Mouse (Mus musculus): ENCODE data around the gene Pitpnc1.

The Pitpnc1 gene

DNA sequence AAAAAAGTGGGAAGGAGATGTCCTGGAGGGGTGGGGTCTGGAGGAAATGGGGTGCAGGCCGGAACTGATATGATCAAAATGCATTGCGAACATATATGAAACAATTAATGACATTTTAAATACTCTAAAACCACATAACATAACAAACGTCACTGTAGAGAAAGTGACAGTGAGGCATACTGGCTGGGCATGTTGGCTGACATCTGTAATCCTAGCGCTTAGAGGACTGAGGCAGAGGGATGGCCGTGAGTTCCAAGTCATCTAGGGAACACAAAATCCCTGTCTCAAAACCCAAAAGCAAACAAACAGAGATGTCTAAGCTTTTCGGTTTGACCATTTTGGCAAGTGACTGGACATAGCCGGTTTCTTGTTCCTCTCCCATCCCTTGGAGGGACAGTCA, 59.7 kb downstream of the Pitpnc1 start:
- in situ Hi-C loops (cut with MboI; ENCODE audit: unreplicated experiment in 2 of 2) = no loop called here

DNA sequence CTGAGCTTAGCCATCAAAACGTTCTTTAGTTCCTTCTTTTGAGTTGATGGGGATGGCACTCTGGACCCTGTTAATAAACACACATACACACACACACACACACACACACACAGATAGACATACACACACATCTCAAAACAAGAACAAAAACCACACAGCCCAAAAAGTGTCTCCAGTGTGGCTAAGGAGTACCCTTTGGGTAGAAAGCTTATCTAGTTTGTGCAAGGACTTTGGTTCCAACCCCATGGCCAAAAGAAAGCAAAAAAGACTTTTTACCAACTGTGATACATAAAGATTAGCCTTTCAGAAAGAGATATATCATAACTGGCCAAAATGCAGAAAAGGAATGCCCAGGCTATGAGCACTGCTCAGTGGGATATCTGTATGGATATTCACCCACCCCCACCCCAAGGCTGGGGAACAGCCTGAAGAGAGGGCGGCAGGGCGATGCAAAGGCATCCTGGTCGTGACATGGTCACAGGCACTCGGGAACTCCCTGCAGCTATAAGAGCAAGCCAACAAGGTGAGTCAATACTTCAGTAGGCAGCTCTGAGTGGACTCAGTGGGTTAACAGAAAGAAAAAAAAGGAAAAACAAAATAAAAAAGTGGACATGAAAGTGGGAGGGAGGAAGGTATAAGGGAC, 60.3 kb downstream of the Pitpnc1 start:
- in situ Hi-C loops (cut with MboI; ENCODE audit: unreplicated experiment in 2 of 2) = no loop called here

DNA sequence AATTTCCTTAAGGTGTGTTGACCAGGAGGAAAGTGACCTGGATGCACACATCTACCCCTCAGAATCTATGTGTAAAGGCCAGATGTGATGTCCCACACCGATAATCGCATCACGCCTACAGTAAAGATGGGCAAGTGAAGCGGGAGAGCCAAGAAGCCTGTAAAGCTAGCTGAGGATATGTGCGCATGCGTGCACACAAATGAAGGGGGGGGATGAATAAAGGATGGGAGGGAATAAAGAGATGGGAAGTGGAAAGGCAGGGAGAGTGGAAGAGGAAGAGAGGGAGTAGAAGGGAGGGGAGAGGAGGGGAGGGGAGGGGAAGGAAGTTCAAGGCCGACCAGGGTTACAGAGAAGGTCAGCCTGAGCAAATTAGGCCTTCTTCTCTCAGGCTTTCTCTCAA, 61.6 kb downstream of the Pitpnc1 start:
- in situ Hi-C loops (cut with MboI; ENCODE audit: unreplicated experiment in 2 of 2) = no loop called here

DNA sequence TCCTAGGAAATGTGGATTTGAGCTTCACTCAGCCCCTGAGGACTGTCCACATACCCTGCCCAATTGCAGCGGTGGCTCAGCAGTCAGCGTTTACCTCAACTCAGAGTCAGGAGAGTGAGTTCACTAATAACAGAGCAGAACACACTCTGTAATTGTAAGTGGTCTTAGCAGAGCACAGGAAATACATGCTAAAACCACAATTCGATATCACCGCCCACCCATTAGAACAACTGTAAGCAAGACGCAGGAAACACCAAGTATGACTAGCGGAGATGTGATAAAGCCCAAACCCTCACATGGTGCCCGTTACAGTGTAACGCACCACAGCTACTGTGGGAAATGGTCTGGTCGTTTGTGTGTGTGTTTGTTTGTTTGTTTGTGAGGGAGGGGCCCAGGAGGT, 62.8 kb downstream of the Pitpnc1 start:
- in situ Hi-C loops (cut with MboI; ENCODE audit: unreplicated experiment in 2 of 2) = no loop called here

DNA sequence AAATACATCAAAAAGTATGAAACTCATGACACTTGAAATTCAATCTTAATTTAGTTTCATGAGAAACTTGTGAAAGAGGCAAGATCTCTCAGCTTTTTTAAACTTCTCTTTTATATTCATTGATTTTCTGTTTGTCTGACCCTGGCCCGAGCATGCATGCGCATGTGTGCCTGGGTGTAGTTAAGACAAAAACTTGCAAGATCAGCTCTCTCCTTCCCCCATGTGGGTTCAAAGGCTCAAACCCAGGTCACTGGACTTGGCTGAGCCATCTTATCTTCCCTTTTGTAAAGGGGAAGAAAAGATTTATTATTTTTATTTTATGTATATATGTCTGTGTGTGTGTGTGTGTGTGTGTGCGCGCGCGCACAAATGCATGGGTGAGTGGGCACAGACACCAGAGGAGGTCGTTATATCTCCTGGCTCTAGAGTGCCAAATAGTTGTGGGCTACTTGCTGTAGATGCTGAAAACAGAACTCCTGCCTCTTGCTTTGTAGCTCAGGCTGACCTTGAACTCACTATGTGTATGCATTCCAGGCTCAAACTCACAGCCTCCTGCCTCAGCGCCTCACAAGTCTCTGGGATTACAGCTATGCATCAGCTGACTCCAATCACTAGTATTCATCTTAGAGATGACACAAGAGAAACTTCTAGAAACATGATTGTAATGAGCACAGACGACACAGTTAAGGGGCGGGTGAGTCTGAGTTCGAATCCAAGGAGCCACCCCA, 64.7 kb downstream of the Pitpnc1 start:
- in situ Hi-C loops (cut with MboI; ENCODE audit: unreplicated experiment in 2 of 2) = no loop called here

DNA sequence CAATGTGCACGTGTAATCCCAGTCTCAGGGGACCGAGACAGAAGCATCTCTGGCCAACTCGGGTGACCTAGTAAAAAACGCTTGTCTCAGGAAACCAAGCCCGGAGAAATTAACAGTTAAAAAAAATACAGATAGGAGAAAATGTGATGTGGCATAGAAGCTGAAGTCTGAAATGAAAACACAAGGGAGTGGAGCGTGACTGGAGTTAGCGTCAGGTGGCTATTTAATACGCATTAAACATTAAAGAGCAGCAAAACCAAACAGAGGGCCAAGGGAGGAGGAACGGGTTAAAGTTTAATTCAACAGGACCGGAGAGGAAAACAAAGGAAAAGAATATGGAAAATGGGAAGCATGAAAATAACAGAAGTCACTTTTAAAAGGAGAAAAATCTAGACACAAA, 67.2 kb downstream of the Pitpnc1 start:
- in situ Hi-C loops (cut with MboI; ENCODE audit: unreplicated experiment in 2 of 2) = no loop called here

DNA sequence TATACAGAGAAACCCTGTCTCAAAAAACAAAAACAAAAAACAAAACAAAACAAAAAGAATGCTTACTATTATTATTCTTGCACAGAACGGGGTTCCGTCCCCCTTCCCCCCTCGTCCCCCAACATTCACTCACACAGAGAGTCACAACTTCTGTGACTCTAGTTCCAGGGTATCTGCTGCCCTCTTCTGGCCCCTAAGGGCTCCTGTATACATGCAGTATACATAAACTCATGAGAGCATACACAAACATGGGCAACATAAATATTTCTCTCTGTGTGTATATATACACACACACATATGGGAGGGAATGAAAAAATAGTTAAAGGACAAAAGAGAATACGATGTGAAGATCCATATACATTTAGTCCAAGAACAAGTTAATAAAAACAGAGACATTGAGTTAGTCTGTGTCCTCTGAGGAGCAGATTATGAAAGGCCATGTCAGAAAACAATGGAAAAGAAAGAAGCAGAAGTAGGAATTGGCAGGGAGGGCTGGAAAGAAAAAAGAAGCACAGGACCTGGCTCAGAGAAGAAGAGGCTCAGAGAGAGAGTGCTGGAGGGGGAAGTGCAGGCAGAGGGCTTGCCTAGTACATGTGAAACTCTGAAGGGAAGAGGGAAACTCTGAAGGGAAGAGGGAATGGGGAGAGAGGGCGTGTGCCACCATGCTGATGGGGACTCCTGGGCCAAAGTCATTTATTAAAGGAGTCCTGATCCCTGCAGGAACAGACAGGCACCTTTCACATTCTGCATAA, 68.5 kb downstream of the Pitpnc1 start:
- in situ Hi-C loops (cut with MboI; ENCODE audit: unreplicated experiment in 2 of 2) = no loop called here

DNA sequence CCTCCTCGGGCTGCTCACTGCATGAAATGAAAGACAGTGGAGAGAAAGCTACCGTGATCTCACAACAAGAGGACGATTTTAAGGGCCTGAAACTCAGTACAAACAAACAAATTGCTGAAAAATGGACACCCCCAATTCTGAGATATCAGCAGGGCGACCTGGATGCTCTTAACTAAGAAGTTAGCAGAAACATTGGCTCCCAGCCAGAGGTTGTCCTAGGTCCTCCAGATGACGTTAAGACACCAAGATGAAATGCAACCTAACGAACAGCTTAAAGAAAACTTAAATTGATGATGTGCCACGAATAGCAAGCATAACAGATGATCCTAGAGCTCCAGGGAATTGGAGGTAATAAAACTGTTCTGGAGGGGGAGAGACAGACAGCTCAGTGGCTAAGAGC, 69.7 kb downstream of the Pitpnc1 start:
- in situ Hi-C loops (cut with MboI; ENCODE audit: unreplicated experiment in 2 of 2) = no loop called here

DNA sequence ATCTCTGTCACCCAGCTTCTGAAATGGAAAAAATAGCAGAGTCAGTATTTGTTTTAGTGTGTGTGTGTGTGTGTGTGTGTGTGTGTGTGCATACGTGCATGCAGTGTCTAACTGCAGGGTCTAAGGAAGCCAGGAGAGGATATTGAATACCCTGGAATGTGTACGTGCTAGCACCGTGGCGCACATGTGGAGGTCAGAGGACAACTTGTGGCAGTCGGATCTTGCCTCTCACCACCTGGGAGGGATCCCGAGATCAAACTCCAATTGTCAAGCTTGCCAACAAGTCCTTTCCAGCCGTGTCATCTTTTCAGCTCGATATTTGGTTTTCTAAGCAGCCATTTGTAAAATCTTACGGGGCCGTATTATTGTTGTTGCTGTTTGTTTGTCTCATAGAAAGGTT, 70.5 kb downstream of the Pitpnc1 start:
- in situ Hi-C loops (cut with MboI; ENCODE audit: unreplicated experiment in 2 of 2) = no loop called here

DNA sequence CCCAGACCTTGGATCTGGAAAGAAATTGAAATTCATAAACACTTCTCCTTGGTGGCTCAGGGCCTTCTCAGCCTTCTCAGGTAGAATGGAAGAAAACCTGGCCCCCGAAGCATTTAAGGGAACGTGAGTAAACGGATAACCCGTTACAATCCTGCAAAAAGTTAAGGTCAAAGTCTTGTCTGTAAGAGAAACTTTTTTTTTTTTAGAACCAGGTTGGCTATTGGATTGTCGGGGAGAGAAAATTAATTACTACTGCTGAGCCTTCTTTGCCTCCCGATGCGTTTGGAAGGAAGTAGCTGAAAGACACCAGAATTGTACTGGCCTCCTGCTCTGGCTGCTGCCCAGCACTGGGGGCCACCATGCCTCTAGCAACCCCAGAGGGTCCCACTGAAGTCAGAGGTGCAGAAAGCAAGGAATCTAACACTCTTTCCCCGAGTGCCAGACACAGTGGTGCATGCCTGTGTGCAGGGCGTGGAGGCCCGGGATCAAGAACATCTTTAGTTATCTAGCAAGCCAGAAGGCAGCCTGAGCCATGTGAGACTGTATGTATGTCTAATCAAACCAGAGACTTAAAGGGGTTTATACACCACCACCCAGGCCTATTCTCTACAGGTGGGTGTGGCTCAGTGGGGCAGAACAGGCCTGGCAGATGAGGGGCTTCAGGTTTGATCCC, 73.0 kb downstream of the Pitpnc1 start:
- in situ Hi-C loops (cut with MboI; ENCODE audit: unreplicated experiment in 2 of 2) = no loop called here

DNA sequence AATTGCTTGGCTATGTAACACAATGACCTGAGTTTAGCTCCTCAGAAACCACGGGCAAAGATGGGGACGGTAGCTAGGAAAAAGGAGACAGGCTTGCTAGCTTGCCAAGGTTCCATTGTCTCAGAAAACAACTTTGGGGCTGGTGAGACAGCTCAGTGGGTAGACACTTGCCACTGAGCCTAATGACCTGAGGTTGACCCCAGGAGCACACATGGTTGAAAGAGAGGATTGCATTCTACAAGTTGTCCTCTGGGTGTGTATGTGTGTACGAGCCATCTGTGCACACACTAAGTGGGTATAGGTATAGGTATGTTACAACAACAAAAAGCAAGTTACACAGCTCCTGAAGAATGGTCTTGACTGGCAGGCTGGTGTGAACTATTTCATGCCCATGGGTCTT, 76.3 kb downstream of the Pitpnc1 start:
- in situ Hi-C loops (cut with MboI; ENCODE audit: unreplicated experiment in 2 of 2) = no loop called here

DNA sequence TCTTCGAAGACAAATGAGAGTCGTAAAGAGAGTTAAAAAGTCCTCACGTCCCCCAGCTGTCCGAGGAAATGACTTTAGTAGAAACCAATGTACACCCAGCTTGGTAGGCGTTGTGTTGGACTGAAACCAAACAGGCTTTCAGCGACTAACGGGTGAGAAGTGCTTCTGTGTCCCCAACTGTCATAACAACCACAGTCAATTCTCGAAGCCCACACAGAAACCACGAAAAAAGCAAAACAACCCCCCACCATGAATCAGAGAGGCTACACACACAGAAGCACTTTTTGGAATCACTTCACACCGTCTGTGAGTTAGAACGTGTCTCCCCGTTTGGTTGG, 76.7 kb downstream of the Pitpnc1 start:
- in situ Hi-C loops (cut with MboI; ENCODE audit: unreplicated experiment in 2 of 2) = no loop called here

DNA sequence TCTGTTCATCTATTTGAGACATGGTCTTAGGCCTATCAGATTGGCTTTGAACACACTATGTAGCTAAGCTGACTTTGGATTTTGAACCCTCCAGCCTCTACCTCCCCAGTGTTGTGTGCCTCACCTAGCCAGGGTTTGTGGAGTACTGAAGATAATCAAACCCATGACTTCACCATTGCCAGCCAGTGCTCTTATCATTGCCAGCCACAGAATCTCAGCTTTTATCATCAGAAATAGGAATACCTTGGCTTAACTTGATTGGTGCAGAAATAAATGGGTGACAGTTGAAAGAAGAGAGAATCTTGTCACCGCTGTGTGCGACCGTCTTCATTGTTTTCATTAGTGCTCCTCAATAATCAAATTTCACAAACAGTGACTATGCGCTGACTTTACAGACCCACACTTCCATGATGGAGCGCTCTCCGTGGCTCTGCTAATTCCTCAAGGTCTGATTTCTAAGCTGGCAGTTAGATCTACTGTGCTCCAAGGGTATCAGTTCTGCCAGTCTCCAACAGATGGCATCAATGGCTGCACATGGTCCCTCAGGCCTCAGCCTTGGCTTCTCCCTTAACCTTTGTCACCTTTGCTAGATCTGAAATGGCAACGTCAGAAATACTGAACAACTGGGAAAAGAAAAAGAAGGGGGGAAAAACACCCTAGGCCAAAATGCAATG, 77.2 kb downstream of the Pitpnc1 start:
- in situ Hi-C loops (cut with MboI; ENCODE audit: unreplicated experiment in 2 of 2) = no loop called here

DNA sequence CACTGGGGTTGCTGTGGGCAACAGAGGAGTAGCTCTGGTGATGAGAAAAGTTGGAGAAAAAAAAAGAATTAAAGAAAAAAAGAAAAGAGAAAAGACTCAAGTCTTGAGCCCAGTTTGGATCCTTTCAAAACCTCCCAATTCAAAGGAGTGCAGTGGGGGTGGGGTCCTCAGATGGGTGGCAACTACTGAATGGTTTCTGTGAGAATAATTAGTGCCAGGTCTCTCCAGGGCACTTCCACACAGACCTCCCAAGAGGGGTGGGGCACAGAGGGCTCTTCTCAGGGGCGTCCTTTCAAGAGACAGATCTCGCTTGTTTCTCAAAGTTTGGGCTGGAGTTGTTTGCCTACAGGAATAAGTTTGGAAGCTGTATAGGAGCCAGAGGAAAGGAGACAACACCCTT, 80.0 kb downstream of the Pitpnc1 start:
- in situ Hi-C loops (cut with MboI; ENCODE audit: unreplicated experiment in 2 of 2) = no loop called here

DNA sequence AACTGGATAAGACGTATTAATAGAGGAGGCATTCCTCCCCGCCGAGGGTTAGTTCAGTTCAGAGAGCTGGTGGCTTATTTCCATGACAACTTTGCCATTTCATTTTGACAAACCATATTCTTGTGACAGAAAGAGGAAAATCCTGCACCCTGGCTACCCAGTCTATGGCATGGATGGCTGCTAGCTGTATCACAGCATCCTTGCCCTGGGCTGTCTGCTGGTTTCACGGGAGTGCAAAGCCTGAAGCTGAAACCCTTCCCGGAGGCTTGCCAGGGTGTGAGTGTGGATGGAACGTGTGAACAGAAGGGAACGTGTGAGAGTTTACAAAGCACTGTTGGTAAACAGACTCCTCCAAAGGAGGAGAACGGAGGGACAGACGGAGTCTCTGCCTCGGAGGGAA, 80.5 kb downstream of the Pitpnc1 start:
- in situ Hi-C loops (cut with MboI; ENCODE audit: unreplicated experiment in 2 of 2) = no loop called here

DNA sequence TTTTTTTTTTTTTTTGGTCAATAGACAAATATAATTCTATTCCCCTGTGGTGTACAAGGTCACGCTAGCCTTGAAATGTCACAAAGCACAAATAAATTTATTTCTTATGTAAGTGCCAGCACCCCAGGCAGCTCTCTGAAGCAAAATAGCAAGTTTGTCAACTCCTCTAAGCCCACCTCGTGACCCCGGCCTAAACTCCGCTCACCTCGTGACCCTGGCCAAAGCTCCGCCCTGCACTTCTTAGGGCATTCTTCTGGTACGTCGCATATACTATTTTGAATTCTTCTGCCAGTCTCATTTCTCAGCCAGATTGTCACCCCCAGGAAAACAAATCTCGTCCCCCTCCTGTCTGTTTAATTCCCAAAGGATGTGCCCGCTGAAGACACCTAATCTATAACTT, 84.0 kb downstream of the Pitpnc1 start:
- in situ Hi-C loops (cut with MboI; ENCODE audit: unreplicated experiment in 2 of 2) = loop anchor here (5.0 kb wide), 2 partner anchors 86 to 109 kb away; partner anchors contain the start of gene Pitpnc1 (in 2 of the 2)

DNA sequence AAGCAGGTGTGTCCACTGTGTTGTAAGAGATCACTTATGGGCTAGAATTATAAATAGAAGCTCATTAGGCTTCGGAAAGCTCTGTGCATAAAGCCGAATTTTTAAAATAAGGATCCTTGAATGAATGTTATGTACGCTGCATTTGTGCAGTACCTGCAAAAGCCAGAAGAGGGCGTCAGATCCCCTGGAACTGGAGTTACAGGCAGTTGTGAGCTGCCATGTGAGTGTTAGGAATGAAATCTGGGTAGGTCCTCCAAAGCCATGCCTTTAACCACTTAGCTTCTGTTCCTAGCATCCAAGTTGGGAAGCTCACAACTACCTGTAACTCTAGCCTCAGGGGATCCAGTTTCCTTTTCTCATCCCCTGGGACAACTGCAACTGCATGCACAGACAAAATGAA, 85.2 kb downstream of the Pitpnc1 start:
- in situ Hi-C loops (cut with MboI; ENCODE audit: unreplicated experiment in 2 of 2) = loop anchor here (5.0 kb wide), 2 partner anchors 87 to 108 kb away; partner anchors contain the start of gene Pitpnc1 (in 2 of the 2)

DNA sequence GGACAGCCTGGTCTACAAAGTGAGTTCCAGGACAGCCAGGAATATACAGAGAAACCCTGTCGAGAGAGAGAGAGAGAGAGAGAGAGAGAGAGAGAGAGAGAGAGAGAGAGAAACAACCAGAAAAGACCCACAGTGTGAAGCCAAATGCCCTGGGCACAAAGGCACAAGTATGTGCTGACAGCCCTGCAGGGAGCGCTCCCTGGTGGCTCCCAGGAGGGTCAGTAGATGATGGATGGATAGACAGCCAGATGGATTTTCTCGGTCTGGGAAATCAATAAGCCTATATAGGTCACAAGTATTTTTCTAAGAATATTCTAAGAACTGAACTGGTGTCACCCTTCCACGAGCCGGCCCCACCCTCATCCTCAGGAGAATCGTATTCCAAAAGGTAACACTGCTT, 86.5 kb downstream of the Pitpnc1 start:
- in situ Hi-C loops (cut with MboI; ENCODE audit: unreplicated experiment in 2 of 2) = loop anchor here in 1 of 2 experiments (5.0 kb wide), 1 partner anchor 167 kb away; no protein-coding TSS in a partner anchor

DNA sequence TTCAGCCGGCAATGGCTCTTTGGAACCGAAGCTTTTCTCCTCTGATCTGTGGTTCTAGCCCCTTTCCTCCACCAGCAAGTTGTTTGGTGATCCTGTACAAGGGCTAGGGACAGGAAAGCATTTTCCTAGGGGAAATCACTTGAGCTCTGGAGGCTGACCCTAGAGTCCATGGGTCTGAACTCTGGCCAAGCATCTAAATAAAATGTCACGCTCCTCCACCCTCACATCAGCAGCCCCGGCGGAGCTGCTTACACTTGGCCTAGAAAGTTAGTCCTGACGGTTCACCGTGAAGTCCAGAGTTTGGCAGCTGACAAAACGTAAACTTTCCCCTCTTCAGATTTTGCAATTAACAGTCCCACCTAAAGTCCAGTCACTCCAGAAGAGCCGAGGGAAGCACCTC, 90.5 kb downstream of the Pitpnc1 start:
- in situ Hi-C loops (cut with MboI; ENCODE audit: unreplicated experiment in 2 of 2) = loop anchor here in 1 of 2 experiments (5.0 kb wide), 1 partner anchor 163 kb away; no protein-coding TSS in a partner anchor

DNA sequence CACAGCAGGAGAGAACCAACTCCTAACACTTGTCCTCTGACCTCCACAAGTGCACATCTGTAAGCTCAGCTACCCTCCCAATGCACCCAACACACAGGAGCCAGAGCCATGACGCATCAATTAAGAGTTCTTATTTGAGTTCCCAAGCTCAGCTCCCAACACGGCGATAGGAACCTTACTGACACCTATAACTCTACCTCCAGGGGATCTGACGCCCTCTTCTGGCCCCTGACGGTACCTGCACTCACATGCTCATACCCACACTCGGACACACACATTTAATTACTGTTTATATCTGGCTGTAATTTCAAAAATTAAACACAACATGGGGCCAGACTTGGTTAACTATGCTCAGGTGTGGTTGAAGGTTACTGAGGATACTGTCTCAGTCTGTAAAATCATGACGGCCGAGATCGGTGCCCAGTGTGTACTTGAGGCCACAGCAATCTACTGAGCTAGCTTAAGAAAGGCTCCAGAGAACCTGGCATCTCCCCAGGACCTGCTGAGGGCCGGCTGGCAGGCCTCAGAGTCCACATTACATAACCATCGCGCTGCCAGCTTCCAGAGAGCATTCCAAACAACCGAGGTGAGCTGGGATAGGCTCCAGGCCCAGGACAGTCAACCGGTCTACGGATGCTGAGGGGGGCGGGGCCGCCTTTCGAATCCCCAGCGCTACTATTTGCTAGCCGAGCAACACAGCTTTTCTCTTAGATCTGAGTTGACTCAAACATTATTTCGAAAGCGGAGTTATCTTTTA, 91.2 kb downstream of the Pitpnc1 start:
- in situ Hi-C loops (cut with MboI; ENCODE audit: unreplicated experiment in 2 of 2) = no loop called here
